Mouse (Mus musculus) testis, adult 10 weeks (tissue): ENCODE results near the gene Olfr429. TPM values are rescaled to one million over a fixed set of nuclear protein-coding genes. Genes with fewer than 3 reads are reported as not detected.

Experiments used
- polyA plus RNA-seq: library from polyadenylated mRNA; stranded (reverse); fragments of 350-450 nt; fragmentation: Illumina TruSeq; extraction: RNeasy Lipid Tissue Mini Kit (QIAGEN cat#74804); gene quantifications from one replicate; pipeline ENCODE4 v1.2.3, GENCODE M21; 2014; ENCODE audit warnings: low read depth, low replicate concordance

Olfr429 gene
- not detected for polyA plus RNA-seq

GRCm38 (mm10) chr1:174084031-174084430, at the start of gene Olfr429:
Gene Olfr429 (plus strand): TSS chr1:174084331.

GRCm38 (mm10) chr1:174040523-174041177, 43.5 kb upstream of the Olfr429 start, which contains the start of gene Olfr433:
Gene Olfr433 (plus strand): TSS chr1:174040705.

DNA sequence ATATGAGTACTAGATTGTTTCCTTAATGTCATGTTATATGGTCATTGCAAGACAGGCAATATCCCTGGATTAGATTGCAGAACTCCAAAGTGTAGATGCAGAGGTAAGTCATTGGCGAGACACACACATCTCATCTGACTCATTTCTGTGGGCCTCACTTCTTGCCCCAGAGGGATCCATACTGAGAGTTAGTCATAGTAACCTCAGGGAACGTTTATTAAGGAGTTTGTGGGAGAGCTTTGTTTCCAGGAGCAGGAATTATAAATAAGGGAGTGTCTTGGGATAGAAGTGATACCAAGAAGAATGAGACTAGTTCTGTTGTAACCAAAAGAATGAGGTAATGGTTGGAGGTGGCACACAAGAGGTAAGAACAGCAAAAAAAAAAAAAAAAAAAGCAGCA, 35.2 kb upstream of the Olfr429 start, which contains the start of gene Olfr432:
Gene Olfr432, plus strand, starts transcription at position 313 of the 400 bp plus-strand sequence.

GRCm38 (mm10) chr1:174066305-174066704, 17.8 kb upstream of the Olfr429 start, which contains the start of gene Olfr430:
Gene Olfr430 (plus strand): TSS chr1:174066605.

DNA sequence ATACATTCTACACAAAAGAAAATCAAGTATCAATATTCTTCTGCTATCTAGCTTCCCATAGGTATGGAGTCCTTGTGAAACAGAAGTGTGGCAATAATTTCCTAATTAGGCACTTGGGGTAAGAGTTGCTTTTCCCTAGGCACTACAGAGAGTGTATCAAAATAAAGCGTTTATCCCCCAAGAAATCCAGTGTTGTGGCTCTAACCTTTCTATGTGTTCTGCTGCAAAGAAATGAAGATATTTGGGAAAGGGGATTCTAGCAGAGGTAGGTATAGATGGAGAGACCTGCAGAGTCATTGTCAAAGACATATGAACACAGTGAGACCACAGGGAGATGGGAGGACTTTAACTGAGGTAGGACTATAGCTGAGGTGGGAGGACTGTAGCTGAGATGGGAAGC, 12.5 kb downstream of the Olfr429 start, which contains the start of gene Olfr427:
Gene Olfr427, plus strand, starts transcription at position 301 of the 400 bp plus-strand sequence.

GRCm38 (mm10) chr1:174121062-174121461, 36.9 kb downstream of the Olfr429 start, which contains the start of gene Olfr231:
Gene Olfr231 (minus strand): TSS chr1:174121162.

GRCm38 (mm10) chr1:174131217-174131616, 47.1 kb downstream of the Olfr429 start, which contains the start of gene Olfr424:
Gene Olfr424 (plus strand): TSS chr1:174131517.

Other genes starting within 250 kb of the Olfr429 start
- gene Ifi211, start 171.3 kb upstream of the Olfr429 start, polyA plus RNA-seq = 1.7 TPM
- gene Mndal, start 141.8 kb upstream of the Olfr429 start, polyA plus RNA-seq = 5.1 TPM
- gene Ifi203, start 141.7 kb upstream of the Olfr429 start, polyA plus RNA-seq = 5.7 TPM
- 0.95 TPM for gene Ifi202b, start 101.6 kb upstream of the Olfr429 start, polyA plus RNA-seq
- gene Ifi205, start 52.5 kb upstream of the Olfr429 start, polyA plus RNA-seq = 0.45 TPM
- not detected for gene Olfr433, start 43.6 kb upstream of the Olfr429 start, polyA plus RNA-seq
- not detected for gene Olfr432, start 35.1 kb upstream of the Olfr429 start, polyA plus RNA-seq
- not detected for gene Olfr430, start 17.7 kb upstream of the Olfr429 start, polyA plus RNA-seq
- gene Olfr427, start 12.6 kb downstream of the Olfr429 start, polyA plus RNA-seq = not detected
- 0.04 TPM for gene Olfr231, start 36.8 kb downstream of the Olfr429 start, polyA plus RNA-seq
- gene Olfr424, start 47.2 kb downstream of the Olfr429 start, polyA plus RNA-seq = not detected
- gene Olfr420, start 71.3 kb downstream of the Olfr429 start, polyA plus RNA-seq = not detected
- 10.8 TPM for gene Spta1, start 88.4 kb downstream of the Olfr429 start, polyA plus RNA-seq
- gene Olfr419, start 167.7 kb downstream of the Olfr429 start, polyA plus RNA-seq = not detected
- gene Mptx1, start 246.2 kb downstream of the Olfr429 start, polyA plus RNA-seq = not detected